Mouse (Mus musculus) T-helper 2 cell (primary cell): Measurements from ENCODE around the gene Mogs.

Source experiments
- in situ Hi-C: fragments of 300-600 bp; cut with MboI, MseI; formaldehyde crosslinking; loops from one replicate; pipeline ENCODE4 v1.15.1; 2025; ENCODE audit warnings: high pct_unique_total_duplicates

Gene Mogs

DNA sequence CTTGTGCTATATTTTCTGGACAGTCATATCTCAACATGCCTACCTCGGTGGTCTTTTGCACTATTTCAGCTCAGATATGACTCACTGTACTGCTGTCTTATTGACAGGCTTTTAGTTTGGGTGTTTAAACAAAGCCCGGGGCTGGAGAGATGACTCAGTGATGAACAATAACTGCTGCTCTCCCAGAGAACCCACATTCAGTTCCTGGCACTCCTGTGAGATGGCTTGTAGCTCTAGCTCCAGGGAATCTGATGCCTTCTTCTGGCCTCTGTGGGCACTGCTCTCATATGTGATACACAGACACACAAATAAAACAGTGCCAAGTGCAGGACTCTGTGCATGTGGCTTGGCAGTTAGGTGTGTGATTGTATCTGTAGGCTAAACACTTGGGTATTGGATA lies 29.9 kb downstream of the Mogs start:
- in situ Hi-C loops, result no loop called here

DNA sequence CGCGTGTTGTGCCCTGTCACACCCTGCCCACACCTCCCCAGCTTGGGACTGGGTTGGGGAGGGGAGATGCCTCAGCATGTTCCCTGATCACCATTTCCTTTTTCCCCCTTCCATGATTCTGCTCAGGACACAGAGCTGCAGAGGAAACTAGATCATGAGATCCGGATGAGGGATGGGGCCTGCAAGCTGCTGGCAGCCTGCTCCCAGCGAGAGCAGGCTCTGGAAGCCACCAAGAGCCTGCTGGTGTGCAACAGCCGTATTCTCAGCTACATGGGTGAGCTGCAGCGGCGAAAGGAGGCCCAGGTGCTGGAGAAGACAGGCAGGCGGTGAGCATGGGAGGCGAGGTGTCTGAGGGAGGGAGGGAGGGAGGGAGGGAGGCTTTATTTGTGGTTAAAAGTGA lies 30.5 kb downstream of the Mogs start:
- in situ Hi-C loops, result no loop called here

DNA sequence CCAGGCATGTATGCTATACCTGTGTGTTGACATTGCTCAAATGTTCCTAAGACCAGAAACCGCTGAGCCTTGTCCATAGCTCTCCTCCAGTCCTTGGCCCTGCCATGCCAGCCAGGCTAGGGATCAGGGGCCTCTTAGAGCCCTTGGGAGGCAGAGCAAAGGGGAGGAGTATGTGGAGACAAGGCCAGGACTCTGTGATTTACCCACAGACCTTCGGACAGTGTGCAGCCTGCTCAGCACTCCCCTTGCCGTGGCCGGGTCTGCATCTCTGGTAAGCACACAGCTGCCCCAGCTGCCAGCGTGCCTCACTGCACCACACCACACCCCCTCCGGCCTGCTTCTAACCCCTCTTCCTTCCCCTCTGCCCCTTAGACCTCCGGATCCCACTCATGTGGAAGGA lies 32.0 kb downstream of the Mogs start:
- in situ Hi-C loops, result no loop called here

DNA sequence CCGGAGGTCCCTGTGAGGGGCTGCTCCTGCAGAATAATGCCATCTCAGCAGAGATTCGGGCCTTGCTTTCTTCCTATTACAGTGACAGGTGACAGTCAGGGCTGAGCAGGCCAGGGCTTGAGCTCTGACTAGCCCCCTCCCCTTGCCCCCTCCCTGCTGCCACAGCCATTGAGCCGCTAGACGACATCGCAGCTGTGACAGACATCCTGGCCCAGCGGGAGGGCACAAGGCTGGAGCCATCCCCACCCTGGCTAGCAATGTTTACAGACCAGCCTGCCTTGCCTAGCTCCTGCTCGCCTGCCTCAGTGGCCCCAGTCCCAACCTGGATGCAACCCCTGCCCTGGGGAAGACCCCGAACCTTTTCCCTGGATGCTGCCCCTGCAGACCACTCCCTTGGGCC lies 36.4 kb downstream of the Mogs start:
- in situ Hi-C loops, result no loop called here

DNA sequence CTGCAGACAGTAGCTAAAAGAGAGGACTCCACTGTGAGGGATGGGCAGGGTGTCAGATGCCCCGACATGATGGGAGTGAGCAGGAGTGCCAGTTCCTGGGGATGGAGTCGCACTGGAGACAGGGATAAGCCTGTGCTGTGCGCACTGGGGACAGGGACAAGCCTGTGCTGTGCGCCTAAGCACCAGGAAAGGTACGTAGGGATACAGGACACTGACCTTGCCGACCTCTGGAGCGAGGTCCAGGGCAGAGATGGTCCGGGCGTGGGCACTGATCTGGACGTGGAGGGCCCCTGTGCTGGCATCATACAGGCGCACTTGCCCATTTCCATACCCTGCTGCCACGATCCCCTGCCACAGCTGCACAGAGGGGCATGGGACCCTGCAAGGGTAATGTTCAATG lies 37.7 kb downstream of the Mogs start:
- in situ Hi-C loops, result no loop called here

DNA sequence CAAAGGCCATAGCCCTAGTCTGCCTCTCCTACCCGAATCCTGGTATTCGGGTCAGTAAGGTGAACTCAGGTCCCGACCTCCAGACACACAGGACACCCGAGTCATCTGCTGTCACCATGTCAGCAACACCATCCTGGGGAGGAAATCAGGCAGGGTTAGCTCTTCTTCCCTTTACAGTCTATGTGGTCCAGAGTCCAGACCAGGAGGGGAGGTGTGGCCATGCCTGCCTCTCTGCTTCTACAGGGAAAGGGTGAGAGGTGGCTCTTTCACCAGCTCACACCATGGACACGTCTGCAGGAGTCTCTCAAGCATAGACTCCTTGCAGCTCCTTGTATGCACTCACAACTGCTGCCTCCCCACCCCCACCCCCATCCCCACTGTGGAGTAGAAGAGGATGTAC lies 38.2 kb downstream of the Mogs start:
- in situ Hi-C loops, result no loop called here

DNA sequence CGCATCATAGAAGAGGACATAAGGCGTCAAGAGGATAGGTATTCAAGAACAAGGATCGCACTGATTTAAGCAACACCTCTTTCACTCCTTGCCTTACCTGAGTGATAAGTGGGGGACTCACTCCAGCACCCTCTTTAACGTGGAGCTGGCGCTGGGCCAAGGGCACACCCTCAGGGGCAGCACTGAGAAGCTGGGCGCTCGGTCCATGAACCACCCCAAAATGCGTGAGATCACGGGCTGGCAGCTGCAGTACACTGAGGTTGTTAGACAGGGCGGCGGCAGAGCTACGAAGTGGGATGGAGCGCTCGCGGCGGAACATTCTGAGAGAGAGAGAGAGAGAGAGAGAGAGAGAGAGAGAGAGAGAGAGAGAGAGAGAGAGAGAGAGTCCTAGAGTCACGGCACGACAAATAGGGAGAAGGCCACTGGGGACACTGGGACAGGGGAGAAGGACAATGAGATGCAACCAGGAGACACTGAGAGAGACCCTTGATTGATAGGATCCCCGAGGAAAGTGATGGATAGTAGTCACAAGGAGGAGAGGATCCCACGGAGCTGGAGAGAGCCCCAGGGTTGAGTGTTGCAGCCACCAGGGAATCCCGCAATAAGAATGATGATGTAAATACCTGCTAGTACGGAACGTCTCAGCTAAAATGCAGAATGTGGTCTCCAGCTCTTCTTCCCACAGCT lies 40.4 kb downstream of the Mogs start:
- in situ Hi-C loops, result loop anchor here (5.0 kb wide), 1 partner anchor 53 kb away; the partner anchor contains the start of genes Ccdc142 and Gm42688

DNA sequence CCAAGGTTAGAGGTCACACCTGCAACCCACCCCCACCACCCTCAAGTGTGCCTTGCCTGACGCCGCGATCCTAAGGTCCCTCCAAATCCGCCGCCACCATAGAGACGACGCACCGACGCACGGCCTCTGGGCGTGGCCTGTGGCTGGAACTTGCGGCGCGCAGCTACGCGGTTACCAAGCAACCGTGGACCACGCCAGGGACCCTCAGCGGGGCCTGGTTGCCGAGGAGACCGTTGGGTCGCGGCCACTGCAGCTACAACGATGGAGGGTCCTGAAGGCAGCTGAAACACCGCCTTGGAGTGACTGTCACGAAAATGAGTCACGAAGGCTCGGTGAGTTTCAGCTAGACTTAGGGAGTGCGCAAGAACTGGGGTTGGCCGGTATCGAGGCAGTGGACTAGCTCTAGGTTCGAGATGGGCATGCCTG lies 41.0 kb downstream of the Mogs start, which contains the start of the genes Wdr54 and 1700003E16Rik:
Gene Wdr54, minus strand, starts transcription at position 139 of the 426 bp plus-strand sequence.
Gene 1700003E16Rik, plus strand, starts transcription at position 146 of the 426 bp plus-strand sequence.
- in situ Hi-C loops, result loop anchor here (5.0 kb wide), 1 partner anchor 54 kb away; the partner anchor contains the start of genes Ccdc142 and Gm42688

DNA sequence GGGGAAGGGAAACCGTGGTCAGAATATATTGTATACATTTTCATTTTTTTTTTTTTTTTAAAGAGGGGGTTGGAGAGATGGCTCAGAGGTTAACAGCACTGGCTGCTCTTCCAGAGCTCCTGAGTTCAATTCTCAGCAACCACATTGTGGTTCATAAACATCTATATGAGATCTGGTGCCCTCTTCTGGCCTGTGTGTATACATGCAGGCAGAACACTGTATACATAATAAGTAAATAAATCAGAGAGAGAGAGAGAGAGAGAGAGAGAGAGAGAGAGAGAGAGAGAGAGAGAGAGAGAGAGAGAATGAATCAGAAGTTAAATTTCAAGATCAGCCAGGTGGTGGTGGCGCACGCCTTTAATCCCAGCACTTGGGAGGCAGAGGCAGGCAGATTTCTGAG lies 44.2 kb downstream of the Mogs start:
- in situ Hi-C loops, result loop anchor here (5.0 kb wide), 1 partner anchor 57 kb away; the partner anchor contains the start of genes Ccdc142 and Gm42688

DNA sequence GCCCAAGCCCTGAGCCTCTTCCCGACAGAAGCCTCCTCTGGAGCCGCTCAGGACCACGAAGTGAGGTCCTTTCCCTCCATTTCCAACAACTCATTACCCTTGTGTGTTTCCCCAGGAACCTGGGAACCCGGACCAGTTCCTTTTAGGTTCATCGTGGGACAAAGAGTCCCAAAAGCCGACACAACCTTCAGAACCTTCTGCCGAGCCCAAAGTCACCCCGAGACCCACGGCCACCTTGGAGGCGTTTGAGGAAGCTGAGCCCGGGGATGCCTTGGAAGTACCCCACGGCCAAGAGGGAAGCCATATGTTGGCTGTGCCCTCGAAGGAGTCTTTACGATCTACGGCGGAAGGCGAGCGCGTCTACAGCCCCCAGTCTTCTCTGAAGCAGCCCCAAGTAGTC lies 46.1 kb downstream of the Mogs start:
- in situ Hi-C loops, result loop anchor here (5.0 kb wide), 1 partner anchor 164 kb away; no protein-coding TSS in a partner anchor

DNA sequence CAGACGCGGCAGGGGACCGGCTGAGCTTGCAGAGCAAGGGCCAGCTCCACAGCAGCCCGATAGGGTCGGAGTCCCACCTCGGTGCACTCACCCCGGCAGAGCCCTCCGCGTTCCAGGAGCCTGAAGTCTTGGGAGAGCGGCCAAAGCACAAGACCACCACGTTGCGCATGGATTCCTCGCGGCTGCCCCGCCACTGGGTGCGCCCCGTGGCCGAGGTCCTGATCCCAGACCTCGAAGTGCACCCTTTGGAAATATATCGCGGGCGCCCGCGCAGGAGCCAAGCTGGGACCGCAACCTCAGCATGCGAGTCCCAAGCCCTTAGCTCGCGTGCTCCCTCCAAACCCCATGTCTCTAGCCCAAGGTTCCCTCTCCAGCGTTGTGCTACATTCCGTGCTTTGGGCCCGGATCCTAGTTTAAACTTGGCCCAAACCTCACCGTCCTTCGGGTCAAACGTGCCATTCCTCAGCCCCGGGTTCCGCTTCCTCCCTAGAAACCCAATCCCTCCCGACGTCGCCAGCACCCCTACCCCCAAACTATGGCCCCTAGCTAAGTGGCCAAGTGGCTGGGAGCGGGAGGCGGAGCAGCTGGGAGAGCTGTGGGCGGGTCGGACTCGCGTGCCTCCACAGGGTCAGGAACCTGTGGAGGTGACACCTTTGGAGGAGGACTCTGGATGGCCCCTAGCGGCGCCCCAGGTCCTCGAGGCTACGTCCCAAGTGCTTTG lies 46.8 kb downstream of the Mogs start:
- in situ Hi-C loops, result loop anchor here (5.0 kb wide), 1 partner anchor 165 kb away; no protein-coding TSS in a partner anchor

DNA sequence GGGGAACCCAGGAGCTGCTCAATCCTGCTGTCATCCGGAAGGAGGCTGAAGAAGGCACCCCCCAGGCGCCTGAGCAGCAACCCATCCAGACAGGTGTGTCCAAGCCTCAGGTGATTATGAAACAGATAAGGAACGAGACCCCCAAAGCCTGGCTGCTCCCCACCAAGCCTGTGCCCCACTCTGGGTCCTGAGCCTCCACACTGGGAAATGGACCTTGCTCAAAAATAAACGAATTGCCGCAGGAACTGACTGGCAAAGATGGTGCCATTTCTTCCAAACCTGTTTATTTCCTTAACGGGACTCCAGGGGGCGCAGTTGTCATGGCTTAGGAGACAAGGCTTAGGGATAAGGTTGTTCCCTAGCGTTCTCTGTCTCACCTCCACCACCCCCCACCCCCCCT lies 47.4 kb downstream of the Mogs start:
- in situ Hi-C loops, result loop anchor here (5.0 kb wide), 1 partner anchor 165 kb away; no protein-coding TSS in a partner anchor

DNA sequence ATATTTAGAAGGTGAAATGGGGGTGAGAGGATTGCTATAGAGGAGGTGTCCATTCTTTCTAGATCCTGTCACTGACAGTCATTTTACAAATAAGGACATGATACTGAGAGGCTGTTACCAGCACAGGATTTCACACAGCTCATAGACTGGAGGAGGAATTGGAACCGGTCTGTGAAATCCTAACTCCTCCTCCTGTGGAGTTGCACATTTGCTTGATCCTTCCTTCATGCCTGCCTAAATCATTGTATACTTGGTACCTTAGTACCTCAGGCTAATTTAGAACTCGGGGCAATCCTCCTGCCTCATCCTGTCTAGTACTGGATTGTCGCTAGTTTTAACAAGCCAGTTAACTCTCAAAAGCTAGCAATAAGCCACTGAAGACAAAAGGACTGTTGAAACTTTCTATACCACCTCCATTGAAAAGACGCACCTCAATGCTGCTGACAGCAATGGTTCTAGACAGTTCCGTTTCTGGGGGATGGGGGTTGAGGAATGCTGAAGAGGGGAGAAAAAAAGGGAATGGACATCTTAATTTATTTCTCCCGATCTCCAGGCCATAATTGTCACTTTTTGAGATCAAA lies 49.8 kb downstream of the Mogs start:
- in situ Hi-C loops, result no loop called here

DNA sequence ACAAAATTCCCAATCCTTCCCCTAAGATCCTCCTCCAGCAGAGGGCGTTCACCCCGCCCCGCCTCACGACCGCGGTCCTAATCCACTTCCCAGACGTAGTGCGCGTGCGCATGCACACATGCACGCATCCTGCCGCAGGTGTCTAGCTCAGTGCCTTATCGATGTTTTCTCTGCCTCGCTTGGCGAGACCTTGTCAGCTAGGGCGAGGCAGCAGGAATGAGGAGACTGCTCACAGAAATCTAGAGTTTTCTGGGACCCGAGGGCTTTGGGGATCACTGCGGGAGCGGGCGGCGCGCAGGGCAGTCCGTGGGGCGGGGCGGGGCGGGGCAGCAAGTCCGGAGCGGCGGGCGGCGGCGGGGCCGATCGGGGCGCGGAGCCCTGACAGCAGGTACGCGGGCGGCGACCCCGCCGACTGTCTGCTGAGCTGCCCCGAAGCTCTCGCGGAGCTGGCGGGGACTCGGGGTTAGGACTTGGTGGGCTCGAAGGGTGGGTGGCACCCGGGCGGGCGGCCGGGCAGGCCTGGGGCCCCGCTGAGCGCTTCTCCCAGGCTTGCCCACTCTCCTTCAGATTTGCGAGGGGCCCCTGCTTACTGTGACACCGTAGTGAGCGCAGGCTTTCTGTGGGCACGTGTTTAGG lies 50.4 kb downstream of the Mogs start, which contains the start of gene Dctn1:
Gene Dctn1, plus strand, starts transcription at position 314 of the 636 bp plus-strand sequence.
- in situ Hi-C loops, result no loop called here

DNA sequence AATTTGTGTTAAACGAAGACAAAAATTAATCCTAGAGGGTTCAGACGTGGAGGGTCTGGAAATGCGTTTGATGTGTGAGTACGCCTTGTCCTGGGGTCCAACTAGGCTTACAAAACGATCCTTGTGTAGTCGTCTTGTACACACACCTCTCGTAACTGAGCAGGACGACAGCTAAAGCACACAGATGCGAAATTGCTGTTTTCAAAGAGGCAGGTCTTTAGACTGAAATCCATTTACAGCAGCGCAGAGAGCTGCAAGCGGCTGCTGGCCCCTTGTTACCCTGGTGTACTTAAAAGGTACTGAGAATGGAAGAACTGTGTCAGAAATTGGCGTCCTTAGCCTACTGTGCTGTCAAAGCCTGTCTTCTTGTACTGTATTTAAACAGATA lies 50.9 kb downstream of the Mogs start:
- in situ Hi-C loops, result no loop called here
